Mouse (Mus musculus) MEL (cell line): ENCODE measurements at regions not wholly inside any gene's neighbourhood (a gene's known extent, or its start where the extent isn't known, plus 50 kb on each side); places are given as distances from the start of the nearest gene placed in this dataset.

Experiments used
- DNase-seq: peaks from one replicate; pipeline ENCODE4 v3.0.0; 2011; ENCODE audit warnings: low read depth, low spot score
- H3K27ac ChIP-seq: 2 replicates; pipeline ENCODE4 v1.5.1; 2012; ENCODE audit warnings: low read depth, mild to moderate bottlenecking, control low read depth, low read length, moderate library complexity; ENCODE audit not compliant: control insufficient read depth
- H3K27me3 ChIP-seq, 2 experiments: fragments of 150-350 bp in 1 of 2; sonication (generic) in 1 of 2; 2 replicates each; pipeline ENCODE4 v1.6.1; 2012; ENCODE audit warnings: low read length in 2 of 2, mild to moderate bottlenecking in 2 of 2, improper control_type of control experiment in 1 of 2, moderate library complexity in 1 of 2; ENCODE audit not compliant: insufficient read depth in 2 of 2, control insufficient read depth in 1 of 2
- H3K36me3 ChIP-seq, 2 experiments: 2 replicates each; pipeline ENCODE4 v1.6.1; 2012 to 2014; ENCODE audit warnings: low read length in 2 of 2, improper control_type of control experiment in 1 of 2, inconsistent platforms in 1 of 2, mild to moderate bottlenecking in 1 of 2; ENCODE audit not compliant: insufficient read depth in 2 of 2, control insufficient read depth in 1 of 2
- H3K4me1 ChIP-seq, 2 experiments: fragments of 150-350 bp in 1 of 2; sonication (generic) in 1 of 2; 2 replicates each; pipeline ENCODE4 v1.6.1; 2012; ENCODE audit warnings: low read length in 2 of 2, improper control_type of control experiment in 1 of 2, mild to moderate bottlenecking in 1 of 2; ENCODE audit not compliant: insufficient read depth in 2 of 2, control insufficient read depth in 1 of 2
- H3K4me3 ChIP-seq, 2 experiments: fragments of 150-350 bp in 1 of 2; sonication (generic) in 1 of 2; 2 replicates each; pipeline ENCODE4 v1.5.1; 2012; ENCODE audit warnings: low read depth in 2 of 2, low read length in 2 of 2, mild to moderate bottlenecking in 2 of 2, moderate library complexity in 2 of 2, control low read depth in 1 of 2, improper control_type of control experiment in 1 of 2; ENCODE audit not compliant: control insufficient read depth in 1 of 2, insufficient read depth in 1 of 2
- H3K79me2 ChIP-seq: 2 replicates; pipeline ENCODE4 v1.6.1; 2012; ENCODE audit warnings: mild to moderate bottlenecking, low read length, moderate library complexity; ENCODE audit not compliant: control insufficient read depth, poor library complexity, insufficient read depth
- H3K9ac ChIP-seq: 2 replicates; pipeline ENCODE4 v1.6.1; 2012; ENCODE audit warnings: low read depth, mild to moderate bottlenecking, control low read depth, low read length, moderate library complexity; ENCODE audit not compliant: control insufficient read depth, poor library complexity, severe bottlenecking
- H3K9me3 ChIP-seq: fragments of 150-350 bp; sonication (generic); replicated peaks from 2 replicates; pipeline ENCODE4 v1.6.1; 2012; ENCODE audit warnings: mild to moderate bottlenecking, low read length, improper control_type of control experiment, moderate library complexity; ENCODE audit not compliant: insufficient read depth
- CHD1 ChIP-seq: IDR thresholded peaks from 2 replicates; pipeline ENCODE4 v1.6.1; 2012; ENCODE audit warnings: low read depth, mild to moderate bottlenecking, inconsistent platforms, low read length, improper control_type of control experiment
- CHD2 ChIP-seq: IDR thresholded peaks from 2 replicates; pipeline ENCODE4 v1.6.1; 2011; ENCODE audit warnings: low read length, improper control_type of control experiment
- CTCF ChIP-seq, 3 experiments: IDR thresholded peaks in 2 of 3; conservative IDR thresholded peaks in 1 of 3; 2 replicates each; pipeline ENCODE4 v1.5.1; 2011 to 2012; ENCODE audit warnings: low read length in 3 of 3, low read depth in 2 of 3, mild to moderate bottlenecking in 2 of 3, improper control_type of control experiment in 1 of 3, inconsistent platforms in 1 of 3, mixed read lengths in 1 of 3, moderate library complexity in 1 of 3; ENCODE audit not compliant: control insufficient read depth in 1 of 3, insufficient read depth in 1 of 3, poor library complexity in 1 of 3, severe bottlenecking in 1 of 3
- E2F4 ChIP-seq: IDR thresholded peaks from 2 replicates; pipeline ENCODE4 v1.6.1; 2011; ENCODE audit warnings: low read depth, low read length, improper control_type of control experiment, borderline replicate concordance
- EP300 ChIP-seq, 2 experiments: IDR thresholded peaks; 2 replicates each; pipeline ENCODE4 v1.6.1; 2011; ENCODE audit warnings: improper control_type of control experiment in 2 of 2, low read length in 2 of 2, low read depth in 1 of 2, mild to moderate bottlenecking in 1 of 2
- GABPA ChIP-seq: IDR thresholded peaks from 2 replicates; pipeline ENCODE4 v1.6.1; 2012; ENCODE audit warnings: low read depth, mild to moderate bottlenecking, inconsistent platforms, low read length, improper control_type of control experiment, moderate library complexity
- HCFC1 ChIP-seq: IDR thresholded peaks from 2 replicates; pipeline ENCODE4 v1.6.1; 2012; ENCODE audit warnings: low read depth, mild to moderate bottlenecking, inconsistent platforms, low read length, improper control_type of control experiment, moderate library complexity
- KAT2A ChIP-seq: conservative IDR thresholded peaks from 2 replicates; pipeline ENCODE4 v1.6.1; 2012; ENCODE audit warnings: low read depth, low read length, improper control_type of control experiment, inconsistent platforms
- MAFK ChIP-seq: IDR thresholded peaks from 2 replicates; pipeline ENCODE4 v1.6.1; 2011; ENCODE audit warnings: low read depth, mild to moderate bottlenecking, low read length, improper control_type of control experiment, borderline replicate concordance
- MAX ChIP-seq: IDR thresholded peaks from 2 replicates; pipeline ENCODE4 v1.6.1; 2011; ENCODE audit warnings: low read length, improper control_type of control experiment
- POLR2AphosphoS5 ChIP-seq: IDR thresholded peaks from 2 replicates; pipeline ENCODE4 v1.6.1; 2012; ENCODE audit warnings: low read depth, borderline replicate concordance, mild to moderate bottlenecking, inconsistent platforms, low read length, moderate library complexity, mixed read lengths
- RAD21 ChIP-seq: IDR thresholded peaks from 2 replicates; pipeline ENCODE4 v1.6.1; 2011; ENCODE audit warnings: mild to moderate bottlenecking, low read depth, low read length, improper control_type of control experiment
- RCOR1 ChIP-seq: IDR thresholded peaks from 2 replicates; pipeline ENCODE4 v1.6.1; 2012; ENCODE audit warnings: low read depth, mild to moderate bottlenecking, inconsistent platforms, low read length, improper control_type of control experiment
- SIN3A ChIP-seq: IDR thresholded peaks from 2 replicates; pipeline ENCODE4 v1.6.1; 2012; ENCODE audit warnings: low read length, improper control_type of control experiment, inconsistent platforms
- TAL1 ChIP-seq: IDR thresholded peaks from 2 replicates; pipeline ENCODE4 v1.6.1; 2012; ENCODE audit warnings: mild to moderate bottlenecking, inconsistent platforms, low read length, moderate library complexity, mixed read lengths
- TBP ChIP-seq: IDR thresholded peaks from 2 replicates; pipeline ENCODE4 v1.8.0; 2011; ENCODE audit warnings: low read depth, low read length, improper control_type of control experiment
- TCF12 ChIP-seq: IDR thresholded peaks from 2 replicates; pipeline ENCODE4 v1.6.1; 2014; ENCODE audit warnings: low read depth, mild to moderate bottlenecking, inconsistent platforms, low read length, improper control_type of control experiment, moderate library complexity
- UBTF ChIP-seq: IDR thresholded peaks from 2 replicates; pipeline ENCODE4 v1.6.1; 2012; ENCODE audit warnings: low read depth, mild to moderate bottlenecking, inconsistent platforms, low read length, improper control_type of control experiment, moderate library complexity, borderline replicate concordance; ENCODE audit not compliant: insufficient read depth
- ZC3H11A ChIP-seq: IDR thresholded peaks from 2 replicates; pipeline ENCODE4 v1.6.1; 2012; ENCODE audit warnings: low read depth, mild to moderate bottlenecking, inconsistent platforms, low read length, improper control_type of control experiment
- ZKSCAN1 ChIP-seq: IDR thresholded peaks from 2 replicates; pipeline ENCODE4 v1.6.1; 2012; ENCODE audit warnings: low read depth, mild to moderate bottlenecking, inconsistent platforms, low read length, improper control_type of control experiment, moderate library complexity
- ZMIZ1 ChIP-seq: IDR thresholded peaks from 2 replicates; pipeline ENCODE4 v1.6.1; 2012; ENCODE audit warnings: low read depth, mild to moderate bottlenecking, inconsistent platforms, low read length, improper control_type of control experiment, moderate library complexity
- ZNF384 ChIP-seq: IDR thresholded peaks from 2 replicates; pipeline ENCODE4 v1.6.1; 2012; ENCODE audit warnings: low read depth, mild to moderate bottlenecking, inconsistent platforms, low read length, improper control_type of control experiment

DNA sequence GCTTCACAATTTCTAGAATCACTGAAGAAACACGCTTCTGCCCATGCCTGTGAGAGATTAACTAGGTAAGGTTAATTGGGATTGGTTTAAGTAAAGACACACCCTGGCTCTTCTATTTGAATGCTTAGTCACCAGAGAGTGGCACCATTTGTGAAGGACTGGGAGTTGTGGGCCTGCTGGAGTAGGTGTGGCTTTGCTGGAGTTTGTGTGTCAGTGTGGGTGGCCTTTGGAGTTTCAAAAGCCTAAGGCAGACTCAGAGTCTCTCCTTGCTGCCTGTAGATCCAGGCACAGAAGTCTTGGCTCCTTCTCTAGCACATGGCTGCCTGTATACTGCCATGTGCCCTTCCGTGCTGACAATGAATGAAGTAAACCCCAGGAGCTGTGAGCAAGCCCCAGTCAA, 168.8 kb downstream of the Rbm26 start:
- no peaks in the 10 kb centered on the region for H3K4me1 ChIP-seq
- H3K27ac ChIP-seq, result no peak overlapping the region
- no peak overlapping the region for H3K4me3 ChIP-seq
- H3K36me3 ChIP-seq, result no peaks in the 10 kb centered on the region
- no peak overlapping the region for H3K9ac ChIP-seq
- no peaks in the 10 kb centered on the region; a peak in 1 of 4 replicates for H3K27me3 ChIP-seq
- H3K79me2 ChIP-seq, result no peaks in the 10 kb centered on the region
- no peaks in the 10 kb centered on the region for H3K9me3 ChIP-seq
- TF ChIP-seq TAL1 (no peak), TBP (no peak)
- DNase-seq, result no peak

DNA sequence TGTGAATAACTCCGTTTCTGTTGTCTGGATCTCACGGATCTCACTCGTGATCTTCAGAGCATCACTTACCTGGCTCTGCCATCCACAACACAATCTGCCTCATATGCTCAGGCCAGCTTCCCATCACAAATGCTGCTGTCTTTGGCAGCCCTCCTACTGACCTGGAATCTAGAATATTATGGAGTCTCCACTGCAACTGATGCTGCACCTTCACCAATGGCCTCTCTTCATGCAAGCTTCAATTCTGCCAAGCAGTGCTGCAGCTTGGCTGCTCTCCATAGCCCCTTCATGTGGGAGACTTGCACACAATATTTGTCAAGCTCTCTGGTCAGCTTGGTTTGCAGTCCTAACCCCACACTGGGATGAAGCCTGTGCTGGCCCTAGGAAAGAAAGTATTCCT, 183.1 kb downstream of the Rbm26 start:
- H3K79me2 ChIP-seq, result no peaks in the 10 kb centered on the region
- no peaks in the 10 kb centered on the region for H3K4me1 ChIP-seq
- no peaks in the 10 kb centered on the region for H3K27me3 ChIP-seq
- H3K9me3 ChIP-seq, result no peaks in the 10 kb centered on the region
- no peaks in the 10 kb centered on the region for H3K36me3 ChIP-seq
- no peak overlapping the region for H3K4me3 ChIP-seq
- no peak overlapping the region for H3K9ac ChIP-seq
- DNase-seq, result no peak
- no peak overlapping the region for H3K27ac ChIP-seq
- TF ChIP-seq CHD1, result no peak
- no peak for TF ChIP-seq SIN3A
- no peak for TF ChIP-seq HCFC1
- no peak for TF ChIP-seq ZC3H11A
- TF ChIP-seq MAX, result no peak
- no peak for TF ChIP-seq POLR2AphosphoS5

DNA sequence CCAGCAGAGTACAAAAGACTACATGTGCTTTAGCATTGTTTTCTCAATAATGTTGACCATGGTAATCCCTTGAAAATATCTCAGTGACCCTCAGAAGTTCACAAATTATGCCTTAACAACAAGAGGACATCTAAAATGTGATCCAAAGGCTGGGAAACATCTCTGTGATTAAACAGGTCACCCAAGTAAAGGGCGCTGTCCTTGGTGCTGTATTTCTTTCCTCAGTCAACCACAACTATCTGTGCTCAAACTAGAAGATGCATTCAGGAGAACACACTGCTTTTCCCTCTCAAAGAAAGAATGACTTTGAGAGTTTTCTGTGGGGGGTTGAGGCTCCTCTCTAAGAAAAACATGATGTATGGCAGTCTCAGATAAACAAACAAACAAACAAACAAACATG, 211.1 kb downstream of the Rbm26 start:
- Histone ChIP-seq H3K4me1 (no peaks in the 10 kb centered on the region), H3K9ac (no peak overlapping the region), H3K79me2 (no peaks in the 10 kb centered on the region), H3K27ac (no peak overlapping the region), H3K36me3 (no peaks in the 10 kb centered on the region)
- DNase-seq, result peak; percentile 41
- no peak for TF ChIP-seq MAFK
- no peak for TF ChIP-seq MAX
- no peak for TF ChIP-seq EP300 (IDR thresholded peaks at IDR 0.05; ENCODE audit: low read depth in 1 of 2, low read length in 2 of 2)
- no peak for TF ChIP-seq CHD2
- TF ChIP-seq, all 39 proteins: peak for 0
- Histone ChIP-seq H3K27me3 (no peaks in the 10 kb centered on the region), H3K9me3 (no peaks in the 10 kb centered on the region), H3K4me3 (no peak overlapping the region)

DNA sequence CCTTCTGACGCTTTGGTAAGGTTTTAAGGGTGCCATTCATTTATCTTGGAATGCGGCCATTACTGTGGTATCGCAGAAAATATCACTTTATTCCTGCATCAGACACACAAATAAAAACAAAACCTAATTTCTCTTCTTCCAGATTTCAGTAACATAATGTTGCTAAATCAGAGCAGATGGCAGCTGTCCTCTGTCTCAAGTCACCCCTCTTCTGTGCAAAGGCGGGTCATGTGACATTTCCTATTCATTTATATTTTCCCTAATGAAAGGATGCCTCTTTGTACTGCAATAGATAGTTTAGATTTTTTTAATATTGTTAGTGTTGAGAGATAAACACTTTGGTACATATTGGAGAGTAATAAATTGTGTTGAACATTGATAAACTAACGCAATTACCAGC, 233.7 kb downstream of the Rbm26 start:
- H3K4me1 ChIP-seq, result no peaks in the 10 kb centered on the region
- H3K79me2 ChIP-seq, result no peaks in the 10 kb centered on the region
- H3K36me3 ChIP-seq, result no peaks in the 10 kb centered on the region
- H3K27ac ChIP-seq, result no peak overlapping the region
- DNase-seq, result no peak
- TF ChIP-seq TCF12 (no peak), TAL1 (no peak), ZNF384 (no peak), E2F4 (no peak), ZKSCAN1 (no peak), GABPA (no peak), CHD2 (no peak), KAT2A (no peak), UBTF (no peak), CTCF (IDR thresholded peaks at IDR 0.05 in 2 of 3, conservative IDR thresholded peaks at IDR 0.05 in 1 of 3; ENCODE audit: control insufficient read depth in 1 of 3, insufficient read depth in 1 of 3, low read depth in 2 of 3, low read length in 3 of 3, poor library complexity in 1 of 3, severe bottlenecking in 1 of 3) (no peak), POLR2AphosphoS5 (no peak), TBP (no peak), RCOR1 (no peak), RAD21 (no peak), SIN3A (no peak), ZMIZ1 (no peak)
- no peak overlapping the region for H3K4me3 ChIP-seq
- peaks cover 0 to 1% of the 10 kb centered on the region in 2 experiments; a peak in 1 of 4 replicates for H3K27me3 ChIP-seq
- no peak overlapping the region for H3K9ac ChIP-seq
- no peaks in the 10 kb centered on the region for H3K9me3 ChIP-seq
